Mouse (Mus musculus) regulatory T cell (primary cell): ENCODE results near the gene 2310003L06Rik.

ENCODE experiments used
- in situ Hi-C: fragments of 300-600 bp; cut with MboI, MseI; formaldehyde crosslinking; loops from one replicate; pipeline ENCODE4 v1.15.1; 2025; ENCODE audit warnings: high pct_unique_total_duplicates

Gene 2310003L06Rik

GRCm38 (mm10) chr5:87969201-87969600, at the start of gene 2310003L06Rik, which contains the start of gene Gm28434:
Gene 2310003L06Rik (plus strand): TSS chr5:87969459.
Gene Gm28434 (plus strand): TSS chr5:87969517.
- in situ Hi-C loops, result no loop called here

- in situ Hi-C loops, result no loop called here
These were observed 43.9 kb upstream of the 2310003L06Rik start, which contains the start of gene Csn3 for GRCm38 (mm10) chr5:87925372-87925771. Gene Csn3 (plus strand): TSS chr5:87925579.

- in situ Hi-C loops, result no loop called here
These were observed 37.7 kb upstream of the 2310003L06Rik start for GRCm38 (mm10) chr5:87931603-87932002.

GRCm38 (mm10) chr5:87940752-87941151, 28.5 kb upstream of the 2310003L06Rik start:
- in situ Hi-C loops, result no loop called here

GRCm38 (mm10) chr5:87942515-87942914, 26.7 kb upstream of the 2310003L06Rik start:
- in situ Hi-C loops, result no loop called here

- in situ Hi-C loops, result no loop called here
These were observed 17.4 kb upstream of the 2310003L06Rik start for GRCm38 (mm10) chr5:87951836-87952235.

- in situ Hi-C loops, result no loop called here
These were observed 9.9 kb downstream of the 2310003L06Rik start, which contains the start of gene Cabs1 for GRCm38 (mm10) chr5:87979139-87979538. Gene Cabs1 (plus strand): TSS chr5:87979439.

- in situ Hi-C loops, result no loop called here
These were observed 13.4 kb downstream of the 2310003L06Rik start for GRCm38 (mm10) chr5:87982468-87983214.

- in situ Hi-C loops, result no loop called here
These were observed 33.0 kb downstream of the 2310003L06Rik start, which contains the start of gene Smr3a for GRCm38 (mm10) chr5:88002249-88002648. Gene Smr3a (plus strand): TSS chr5:88002549.

GRCm38 (mm10) chr5:88005241-88005640, 36.0 kb downstream of the 2310003L06Rik start:
- in situ Hi-C loops, result no loop called here
